Mouse (Mus musculus) testis, adult 2 months (tissue): ENCODE data around the gene Syt5. TPM values are rescaled to one million over a fixed set of nuclear protein-coding genes. Genes with fewer than 3 reads are reported as not detected.

ENCODE experiments used
- H3K27ac ChIP-seq: fragments of 200-500 bp; 2 replicates; pipeline ENCODE4 v1.5.1; 2012; ENCODE audit warnings: low read depth, low read length; ENCODE audit not compliant: control insufficient read depth, insufficient read depth
- H3K27me3 ChIP-seq: fragments of 200-500 bp; 2 replicates; pipeline ENCODE4 v1.6.1; 2012; ENCODE audit warnings: mild to moderate bottlenecking, low read length, moderate library complexity; ENCODE audit not compliant: control insufficient read depth, insufficient read depth
- H3K36me3 ChIP-seq: fragments of 200-500 bp; 2 replicates; pipeline ENCODE4 v1.6.1; 2012; ENCODE audit warnings: mild to moderate bottlenecking, low read length; ENCODE audit not compliant: control insufficient read depth, insufficient read depth
- H3K4me1 ChIP-seq: fragments of 200-500 bp; 2 replicates; pipeline ENCODE4 v1.6.1; 2012; ENCODE audit warnings: low read length; ENCODE audit not compliant: control insufficient read depth, insufficient read depth
- H3K4me3 ChIP-seq: fragments of 200-500 bp; 2 replicates; pipeline ENCODE4 v1.5.1; 2012; ENCODE audit warnings: low read depth, mild to moderate bottlenecking, low read length, moderate library complexity, mixed read lengths; ENCODE audit not compliant: control insufficient read depth
- CTCF ChIP-seq: fragments of 200-500 bp; IDR thresholded peaks from 2 replicates; pipeline ENCODE4 v1.5.1; 2012; ENCODE audit warnings: low read depth, mild to moderate bottlenecking, inconsistent platforms, low read length, moderate library complexity; ENCODE audit not compliant: control insufficient read depth, insufficient read depth, insufficient replicate concordance
- POLR2A ChIP-seq: fragments of 200-500 bp; IDR thresholded peaks from 2 replicates; pipeline ENCODE4 v1.6.1; 2012; ENCODE audit warnings: low read depth, mild to moderate bottlenecking, inconsistent platforms, low read length, moderate library complexity; ENCODE audit not compliant: control insufficient read depth
- polyA plus RNA-seq: library from polyadenylated mRNA; depleted of rRNA; stranded (reverse); fragments of >200 nt; gene quantifications from 2 replicates; pipeline ENCODE4 v1.2.3, GENCODE M21; 2012

Gene Syt5
- polyA plus RNA-seq, 1 experiment = 4.5 TPM

- Histone ChIP-seq H3K27me3 (no peaks in the 10 kb centered on the region), H3K4me1 (peaks cover 19% of the 10 kb centered on the region), H3K4me3 (peak overlapping the region; percentile 14; the same call in 1 of the 2 replicates), H3K36me3 (no peaks in the 10 kb centered on the region), H3K27ac (no peak overlapping the region)
- TF ChIP-seq POLR2A (no peak), CTCF (peak; percentile 70)
These were observed 37.3 kb downstream of the Syt5 start for GRCm38 (mm10) chr7:4509863-4510608.

- H3K36me3 ChIP-seq = no peaks in the 10 kb centered on the region
- H3K27ac ChIP-seq = no peak overlapping the region
- no peak for TF ChIP-seq POLR2A
- no peak for TF ChIP-seq CTCF
- no peaks in the 10 kb centered on the region for H3K27me3 ChIP-seq
- H3K4me3 ChIP-seq = no peak overlapping the region
- peaks cover 18% of the 10 kb centered on the region for H3K4me1 ChIP-seq
These were observed 38.6 kb downstream of the Syt5 start for GRCm38 (mm10) chr7:4508739-4509116.

GRCm38 (mm10) chr7:4508062-4508738 is 39.1 kb downstream of the Syt5 start:
- H3K4me3 ChIP-seq = peak overlapping the region; percentile 35

GRCm38 (mm10) chr7:4507220-4507619 is 40.1 kb downstream of the Syt5 start:
- Histone ChIP-seq H3K27me3 (no peaks in the 10 kb centered on the region), H3K27ac (no peak overlapping the region), H3K4me1 (peaks cover 16% of the 10 kb centered on the region), H3K36me3 (no peaks in the 10 kb centered on the region), H3K4me3 (no peak overlapping the region)
- TF ChIP-seq POLR2A = no peak
- no peak for TF ChIP-seq CTCF

More at GRCm38 (mm10) chr7:4508062-4508738, 39.1 kb downstream of the Syt5 start:
- H3K4me1 ChIP-seq = peaks cover 13% of the 10 kb centered on the region
- H3K36me3 ChIP-seq = no peaks in the 10 kb centered on the region
- TF ChIP-seq CTCF (peak; percentile 67; the same call in 1 of the 2 replicates), POLR2A (no peak)
- no peak overlapping the region for H3K27ac ChIP-seq
- no peaks in the 10 kb centered on the region for H3K27me3 ChIP-seq

- Histone ChIP-seq H3K36me3 (no peaks in the 10 kb centered on the region), H3K4me3 (no peak overlapping the region), H3K4me1 (peaks cover 19% of the 10 kb centered on the region), H3K27me3 (no peaks in the 10 kb centered on the region), H3K27ac (no peak overlapping the region)
- no peak for TF ChIP-seq POLR2A
- TF ChIP-seq CTCF = no peak
These were observed 42.5 kb downstream of the Syt5 start for GRCm38 (mm10) chr7:4504646-4505435.

- no peak for TF ChIP-seq POLR2A
- TF ChIP-seq CTCF = no peak
- H3K4me1 ChIP-seq = peaks cover 21% of the 10 kb centered on the region
- no peaks in the 10 kb centered on the region for H3K36me3 ChIP-seq
- H3K27ac ChIP-seq = no peak overlapping the region
- no peak overlapping the region for H3K4me3 ChIP-seq
- no peaks in the 10 kb centered on the region for H3K27me3 ChIP-seq
These were observed 43.5 kb downstream of the Syt5 start for GRCm38 (mm10) chr7:4503858-4504257.

- H3K4me1 ChIP-seq = peaks cover 15% of the 10 kb centered on the region
- H3K36me3 ChIP-seq = no peaks in the 10 kb centered on the region; the same call in 1 of the 2 replicates
- no peak overlapping the region for H3K27ac ChIP-seq
- TF ChIP-seq CTCF (no peak), POLR2A (no peak)
- no peak overlapping the region for H3K4me3 ChIP-seq
- no peaks in the 10 kb centered on the region for H3K27me3 ChIP-seq
These were observed 44.2 kb downstream of the Syt5 start for GRCm38 (mm10) chr7:4503100-4503499.
